Mouse (Mus musculus) adrenal gland, postnatal 14 days (tissue): ENCODE data around the gene Slc35b2. TPM values are rescaled to one million over a fixed set of nuclear protein-coding genes. Genes with fewer than 3 reads are reported as not detected.

ENCODE experiments used
- DNase-seq: peaks from one replicate; pipeline ENCODE4 v3.0.0; 2021; ENCODE audit warnings: mixed read lengths
- long read RNA-seq, 2 experiments: library from polyadenylated mRNA; stranded (forward); transcript quantifications; one replicate each; pipeline ENCODE4 v2.0.0; 2021
- total RNA-seq: library from RNA; stranded (reverse); gene quantifications from 2 replicates; pipeline ENCODE4 v1.2.3, GENCODE M21; 2021

The Slc35b2 gene
- 54.8 and 56.1 TPM in 2 replicates for total RNA-seq
- long read RNA-seq, experiment 1, transcript Slc35b2-205 (4 exons, 1,906 nt) = major isoform, 186 of 217 reads
- long read RNA-seq, experiment 1, transcript Slc35b2-207 (4 exons, 850 nt) = minor isoform, 5 of 217 reads
- long read RNA-seq, experiment 1, transcript Slc35b2-201 (3 exons, 2,326 nt) = minor isoform, 6 of 217 reads
- long read RNA-seq, experiment 1, partial matches to known transcripts = 11 of 217 reads
- long read RNA-seq, experiment 1, other reads (novel, unspliced or antisense) = 9 of 217 reads
- long read RNA-seq, experiment 2, transcript Slc35b2-205 (4 exons, 1,906 nt) = major isoform, 95 of 112 reads
- long read RNA-seq, experiment 2, partial matches to known transcripts = 8 of 112 reads
- long read RNA-seq, experiment 2, other reads (novel, unspliced or antisense) = 6 of 112 reads

DNA sequence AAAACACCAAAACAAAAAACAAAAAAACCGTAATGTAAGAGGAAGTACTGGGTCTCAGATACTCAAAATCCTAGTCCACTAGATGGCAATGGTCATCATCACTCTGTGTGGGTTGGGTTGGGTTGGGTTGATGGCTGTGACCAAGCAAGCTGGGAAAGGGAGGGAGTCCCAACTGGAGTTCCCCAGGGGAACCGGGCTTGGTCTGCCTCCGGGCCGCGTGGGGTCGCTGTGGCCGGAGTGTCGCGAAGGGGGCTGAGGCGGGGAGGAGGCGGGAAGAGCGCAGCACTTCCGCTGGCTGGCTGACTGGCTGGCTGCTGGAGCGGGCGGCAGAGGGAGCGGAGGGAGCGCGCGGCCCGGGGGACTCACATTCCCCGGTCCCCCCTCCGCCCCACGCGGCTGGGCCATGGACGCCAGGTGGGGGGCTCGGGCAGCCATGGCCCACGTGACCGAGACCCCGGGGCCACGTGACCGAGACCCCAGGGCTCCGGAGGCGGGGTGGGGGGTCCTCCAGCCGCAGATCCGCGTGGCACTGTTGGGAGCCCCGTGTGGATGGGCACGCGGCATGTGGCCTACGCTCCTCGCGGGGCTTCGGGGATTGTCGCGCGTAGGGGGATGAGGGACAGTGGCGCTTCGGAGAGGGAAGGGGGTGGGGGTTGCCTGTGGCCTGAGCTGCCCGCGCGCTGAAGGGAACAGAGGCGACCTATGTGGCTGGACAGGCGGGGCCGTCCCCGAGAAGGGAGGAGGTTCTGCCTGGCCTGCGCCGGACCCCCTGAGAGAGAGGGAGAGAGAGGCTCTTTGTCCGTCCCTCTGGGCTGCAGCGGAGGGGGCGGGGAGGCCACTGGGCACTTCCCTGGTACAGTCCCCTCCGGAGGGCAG is at the start of gene Slc35b2:
TSS of gene Slc35b2 (plus strand) at position 220 of the 876 bp plus-strand sequence.
- peak; percentile 99 for DNase-seq

- no peak for DNase-seq
Observed at GRCm38 (mm10) chr17:45515204-45515726, 48.4 kb upstream of the Slc35b2 start.

DNA sequence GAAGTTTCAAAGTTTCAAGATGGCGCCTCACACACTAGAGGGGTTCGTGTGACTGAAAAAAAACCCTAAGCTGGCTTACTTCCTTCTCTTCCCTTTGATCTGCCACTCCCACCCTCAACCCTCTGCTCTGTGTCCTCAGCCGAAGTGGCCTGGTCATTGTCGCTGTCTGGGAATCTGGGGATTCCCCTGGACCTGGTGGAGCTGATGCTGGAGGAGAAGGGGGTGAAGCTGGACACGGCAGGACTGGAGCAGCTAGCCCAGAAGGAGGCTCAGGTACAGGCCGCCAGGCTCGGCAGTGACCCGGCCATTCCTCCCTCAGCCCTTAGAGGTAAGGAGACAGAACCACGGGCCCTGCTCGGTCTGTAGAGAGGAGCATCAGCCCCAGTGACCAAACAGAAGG is 47.9 kb upstream of the Slc35b2 start:
- DNase-seq = no peak

GRCm38 (mm10) chr17:45516488-45516887 is 47.2 kb upstream of the Slc35b2 start:
- DNase-seq = peak; percentile 83

GRCm38 (mm10) chr17:45517135-45517534 is 46.5 kb upstream of the Slc35b2 start:
- DNase-seq = no peak

GRCm38 (mm10) chr17:45517549-45518215 is 46.0 kb upstream of the Slc35b2 start:
- no peak for DNase-seq

DNA sequence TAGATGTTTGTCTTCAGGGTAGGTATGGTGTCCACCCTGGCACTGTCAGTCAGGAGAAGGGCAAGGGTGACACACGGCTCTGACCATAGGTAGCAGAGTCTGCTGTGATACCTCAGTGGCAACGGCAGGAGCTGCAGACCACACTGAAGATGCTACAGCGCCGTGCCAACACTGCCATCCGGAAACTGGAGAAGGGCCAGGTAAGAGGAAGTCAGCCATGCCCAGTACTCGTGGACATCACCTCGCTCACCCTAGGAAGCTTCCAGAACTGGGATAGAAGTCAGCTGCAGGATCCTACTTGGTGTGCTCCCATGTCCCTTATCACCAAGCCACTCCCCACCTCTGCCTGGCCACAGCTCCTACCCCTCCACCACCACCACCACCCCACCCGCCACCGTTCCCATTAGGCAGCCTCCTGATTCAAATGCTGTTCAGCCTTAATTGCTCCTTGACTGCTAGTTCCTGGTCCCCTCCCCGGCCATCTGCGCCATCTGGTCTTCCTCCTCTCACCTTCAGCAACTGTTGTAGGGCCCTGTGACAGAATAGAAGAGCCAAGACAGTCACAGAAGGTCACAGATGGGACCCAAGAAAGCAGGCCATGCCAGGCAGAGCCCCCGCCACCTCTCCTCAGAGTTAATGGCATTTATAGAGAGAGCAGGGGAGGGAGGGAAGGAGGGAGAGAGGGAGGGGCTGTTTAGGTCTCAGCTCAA is 44.8 kb upstream of the Slc35b2 start:
- DNase-seq = no peak

DNA sequence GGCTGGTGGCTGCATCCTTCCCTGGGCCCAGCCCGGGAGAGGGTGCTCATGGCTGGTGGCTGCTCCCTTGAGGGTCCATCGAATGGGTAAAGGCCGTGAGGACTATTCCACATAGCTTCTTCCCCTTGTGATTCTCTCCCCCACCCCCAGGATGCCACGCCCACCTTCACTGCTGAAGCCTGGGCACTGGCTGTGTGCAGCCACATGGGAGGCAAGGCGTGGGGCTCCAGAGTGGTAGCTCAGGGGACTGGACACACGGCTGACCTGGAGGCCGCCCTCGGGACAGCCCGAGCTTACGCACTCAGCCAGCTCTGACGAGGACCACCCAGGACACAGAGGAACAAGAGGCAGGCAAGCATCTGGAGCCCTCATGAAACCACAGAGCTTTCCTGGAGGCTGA is 43.5 kb upstream of the Slc35b2 start:
- no peak for DNase-seq

- DNase-seq = no peak
Observed at GRCm38 (mm10) chr17:45523263-45523662, 40.4 kb upstream of the Slc35b2 start, which contains the start of gene Tcte1. Tcte1 (plus strand) TSS chr17:45523434.

- no peak for DNase-seq
Observed at GRCm38 (mm10) chr17:45524961-45525360, 38.7 kb upstream of the Slc35b2 start.

- no peak for DNase-seq
Observed at GRCm38 (mm10) chr17:45526571-45526970, 37.1 kb upstream of the Slc35b2 start.

DNA sequence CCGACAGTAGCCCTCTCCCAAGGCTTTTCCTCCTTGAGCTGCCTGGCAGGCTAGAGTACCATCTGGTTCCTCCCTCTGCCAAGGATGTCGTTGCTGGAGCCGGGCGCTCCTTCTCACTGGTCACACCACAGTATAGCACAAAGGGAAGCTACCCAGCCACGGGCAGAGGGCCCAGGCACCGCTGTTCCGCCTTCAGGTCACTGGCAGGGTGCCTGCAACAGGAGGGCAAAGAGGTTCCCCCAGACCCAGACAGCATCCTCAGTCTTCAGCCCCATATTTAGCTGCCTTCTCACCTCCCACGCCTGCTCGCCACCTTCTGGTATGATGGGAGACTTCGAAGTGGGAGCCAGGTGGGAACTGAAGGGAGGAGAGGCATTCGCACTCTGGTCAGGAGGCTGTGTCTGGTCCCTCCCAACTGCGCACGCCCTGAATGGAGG is 33.3 kb upstream of the Slc35b2 start:
- DNase-seq = no peak

GRCm38 (mm10) chr17:45532896-45533295 is 30.8 kb upstream of the Slc35b2 start:
- DNase-seq = no peak

DNA sequence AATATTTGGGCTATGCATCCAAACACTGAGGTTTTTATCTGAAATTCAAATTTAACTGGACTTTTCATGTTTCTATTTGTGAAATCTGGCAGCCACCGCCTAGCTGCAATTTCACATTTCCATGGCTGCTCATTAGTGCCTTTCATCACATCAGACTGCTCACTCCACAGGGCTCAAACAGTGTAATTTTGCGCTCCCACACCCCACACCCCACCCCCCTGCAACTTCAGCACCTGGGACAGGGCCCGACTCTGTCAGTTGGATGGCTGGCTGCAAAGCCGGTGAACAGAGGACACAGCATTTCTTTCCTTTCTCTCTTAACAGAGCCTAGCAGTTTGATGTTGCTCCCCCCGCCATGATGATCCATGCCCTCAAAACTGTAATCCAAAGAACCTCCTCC is 27.4 kb upstream of the Slc35b2 start:
- peak; percentile 74 for DNase-seq

- no peak for DNase-seq
Observed at GRCm38 (mm10) chr17:45538394-45538793, 25.3 kb upstream of the Slc35b2 start.

- DNase-seq = no peak
Observed at GRCm38 (mm10) chr17:45539664-45540063, 24.0 kb upstream of the Slc35b2 start.

DNA sequence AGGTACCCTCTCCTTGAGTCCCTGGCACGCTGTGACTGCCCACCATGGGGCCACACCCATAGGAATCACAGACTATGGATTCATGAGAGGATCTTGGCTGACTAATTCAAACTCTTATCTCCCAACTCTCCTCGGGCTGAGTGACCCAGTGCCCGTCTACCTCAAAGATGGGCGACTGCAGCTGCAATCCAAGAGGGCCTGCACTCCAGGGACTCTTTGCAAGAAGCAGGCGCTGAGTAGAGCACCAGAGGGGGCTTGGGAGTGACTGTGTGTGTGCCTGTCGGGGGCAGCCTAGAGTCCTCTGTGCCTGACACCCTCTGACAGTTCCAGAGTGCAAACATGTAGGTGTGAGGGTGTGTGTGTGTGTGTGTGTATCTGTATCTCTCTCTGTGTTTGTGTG is 21.5 kb upstream of the Slc35b2 start:
- DNase-seq = no peak

- no peak for DNase-seq
Observed at GRCm38 (mm10) chr17:45542705-45543104, 21.0 kb upstream of the Slc35b2 start.

GRCm38 (mm10) chr17:45543115-45543514 is 20.6 kb upstream of the Slc35b2 start:
- no peak for DNase-seq

GRCm38 (mm10) chr17:45544001-45544872 is 19.4 kb upstream of the Slc35b2 start:
- DNase-seq = no peak

DNA sequence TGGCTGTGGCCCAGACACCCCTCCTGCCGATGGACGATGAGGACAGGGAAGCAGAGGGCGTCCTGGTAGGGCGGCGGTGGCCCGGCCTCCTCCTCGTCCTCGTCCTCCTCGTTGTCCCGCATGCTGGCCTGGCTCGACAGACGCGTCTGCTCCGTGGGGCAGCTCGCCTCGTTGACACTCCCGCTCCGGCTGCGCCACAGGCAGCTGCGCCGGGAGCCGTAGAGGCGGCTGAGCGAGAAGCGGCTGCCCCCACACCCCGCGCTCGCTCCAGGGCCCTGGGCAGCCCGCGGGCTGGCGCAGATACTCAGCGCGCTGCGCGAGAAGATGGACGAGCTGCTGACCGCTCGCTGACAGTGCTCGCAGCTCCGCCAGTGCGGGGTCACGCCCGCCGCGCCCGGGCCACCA is 18.8 kb upstream of the Slc35b2 start:
- no peak for DNase-seq
